Mouse (Mus musculus): Measurements from ENCODE around the gene Prrt2. TPM values are rescaled to one million over a fixed set of nuclear protein-coding genes. Genes with fewer than 3 reads are reported as not detected.

Gene Prrt2
- polyA plus RNA-seq (2015; fragmentation: Nextera tagmentation; extraction: Ambion mirVana): 4.5 TPM in 2 replicates

GRCm38 (mm10) chr7:127020901-127021562, at the start of gene Prrt2, which contains the start of gene Gm42742:
Gene Prrt2, minus strand, starts transcription at chr7:127021211.
Gene Gm42742, minus strand, starts transcription at chr7:127021097.
- ATAC-seq (ENCODE audit: low read depth): peak; percentile 31
- peaks cover 22% of the 10 kb centered on the region for H3K36me3 ChIP-seq (ENCODE audit: control insufficient read depth, insufficient read depth, low read length)
- H3K27me3 ChIP-seq (ENCODE audit: control insufficient read depth, insufficient read depth, low read depth, low read length): no peaks in the 10 kb centered on the region
- H3K9me3 ChIP-seq (ENCODE audit: control insufficient read depth, low read length): no peaks in the 10 kb centered on the region
- peaks cover 63% of the 10 kb centered on the region for H3K4me1 ChIP-seq (replicated peaks; ENCODE audit: control insufficient read depth, insufficient read depth, low read length)
- peak within 1 kb of the TSS; percentile 85 for H3K4me2 ChIP-seq (ENCODE audit: low read depth, low read length)
- WGBS: 1% methylated on average over 34 of the region's 37 CpGs
- peak within 1 kb of the TSS; percentile 56 for H3K4me3 ChIP-seq (ENCODE audit: low read length)
- H3K9ac ChIP-seq (ENCODE audit: low read length): peak within 1 kb of the TSS; percentile 70
- peak within 1 kb of the TSS; percentile 34 for H3K27ac ChIP-seq (ENCODE audit: low read length)

GRCm38 (mm10) chr7:127066317-127066716, 45.3 kb upstream of the Prrt2 start:
- no peak overlapping the region for H3K4me2 ChIP-seq (ENCODE audit: low read depth, low read length)
- WGBS: 69% methylated on average over 4 of the region's 4 CpGs
- no peaks in the 10 kb centered on the region for H3K4me1 ChIP-seq (replicated peaks; ENCODE audit: control insufficient read depth, insufficient read depth, low read length)
- no peak for ATAC-seq (ENCODE audit: low read depth)
- H3K4me3 ChIP-seq (ENCODE audit: low read length): no peak overlapping the region
- no peaks in the 10 kb centered on the region for H3K9me3 ChIP-seq (ENCODE audit: control insufficient read depth, low read length)
- no peaks in the 10 kb centered on the region for H3K27me3 ChIP-seq (ENCODE audit: control insufficient read depth, insufficient read depth, low read depth, low read length)
- no peak overlapping the region for H3K27ac ChIP-seq (ENCODE audit: low read length)
- H3K36me3 ChIP-seq (ENCODE audit: control insufficient read depth, insufficient read depth, low read length): no peaks in the 10 kb centered on the region
- no peak overlapping the region for H3K9ac ChIP-seq (ENCODE audit: low read length)

GRCm38 (mm10) chr7:127065538-127065937, 44.5 kb upstream of the Prrt2 start:
- no peak for ATAC-seq (ENCODE audit: low read depth)
- no peaks in the 10 kb centered on the region for H3K4me1 ChIP-seq (replicated peaks; ENCODE audit: control insufficient read depth, insufficient read depth, low read length)
- no peak overlapping the region for H3K4me3 ChIP-seq (ENCODE audit: low read length)
- no peaks in the 10 kb centered on the region for H3K27me3 ChIP-seq (ENCODE audit: control insufficient read depth, insufficient read depth, low read depth, low read length)
- no peak overlapping the region for H3K4me2 ChIP-seq (ENCODE audit: low read depth, low read length)
- WGBS: 77% methylated on average over 6 of the region's 6 CpGs
- no peaks in the 10 kb centered on the region for H3K9me3 ChIP-seq (ENCODE audit: control insufficient read depth, low read length)
- H3K36me3 ChIP-seq (ENCODE audit: control insufficient read depth, insufficient read depth, low read length): no peaks in the 10 kb centered on the region
- H3K27ac ChIP-seq (ENCODE audit: low read length): no peak overlapping the region
- no peak overlapping the region for H3K9ac ChIP-seq (ENCODE audit: low read length)

- Histone ChIP-seq H3K27me3 (ENCODE audit: control insufficient read depth, insufficient read depth, low read depth, low read length) (peaks cover 3% of the 10 kb centered on the region; the same call in 1 of the 2 replicates), H3K9ac (ENCODE audit: low read length) (no peak overlapping the region), H3K4me2 (ENCODE audit: low read depth, low read length) (no peak overlapping the region), H3K9me3 (ENCODE audit: control insufficient read depth, low read length) (no peaks in the 10 kb centered on the region), H3K4me3 (ENCODE audit: low read length) (no peak overlapping the region), H3K27ac (ENCODE audit: low read length) (no peak overlapping the region), H3K36me3 (ENCODE audit: control insufficient read depth, insufficient read depth, low read length) (no peaks in the 10 kb centered on the region), H3K4me1 (replicated peaks; ENCODE audit: control insufficient read depth, insufficient read depth, low read length) (no peaks in the 10 kb centered on the region)
- 42% methylated on average over 5 of the region's 5 CpGs for WGBS
- ATAC-seq (ENCODE audit: low read depth): no peak
Observed at GRCm38 (mm10) chr7:127055026-127055585, 34.1 kb upstream of the Prrt2 start.

- Histone ChIP-seq H3K4me1 (replicated peaks; ENCODE audit: control insufficient read depth, insufficient read depth, low read length) (peaks cover 6% of the 10 kb centered on the region), H3K4me2 (ENCODE audit: low read depth, low read length) (peak within 1 kb of the TSS; percentile 70), H3K9me3 (ENCODE audit: control insufficient read depth, low read length) (no peaks in the 10 kb centered on the region; the same call in 1 of the 2 replicates), H3K9ac (ENCODE audit: low read length) (peak within 1 kb of the TSS; percentile 93), H3K27ac (ENCODE audit: low read length) (peak within 1 kb of the TSS; percentile 80), H3K4me3 (ENCODE audit: low read length) (peak within 1 kb of the TSS; percentile 95), H3K27me3 (ENCODE audit: control insufficient read depth, insufficient read depth, low read depth, low read length) (no peaks in the 10 kb centered on the region), H3K36me3 (ENCODE audit: control insufficient read depth, insufficient read depth, low read length) (peaks cover 11% of the 10 kb centered on the region)
- under 1% methylated on average over 53 of the region's 53 CpGs for WGBS
- ATAC-seq (ENCODE audit: low read depth): peak; percentile 95
Observed at GRCm38 (mm10) chr7:127041851-127042672, 21.1 kb upstream of the Prrt2 start, which contains the start of gene Kif22. Gene Kif22, minus strand, starts transcription at chr7:127042471.

GRCm38 (mm10) chr7:127031244-127031643, 10.2 kb upstream of the Prrt2 start:
- Histone ChIP-seq H3K4me2 (ENCODE audit: low read depth, low read length) (no peak overlapping the region), H3K4me3 (ENCODE audit: low read length) (no peak overlapping the region), H3K27me3 (ENCODE audit: control insufficient read depth, insufficient read depth, low read depth, low read length) (no peaks in the 10 kb centered on the region), H3K27ac (ENCODE audit: low read length) (no peak overlapping the region), H3K36me3 (ENCODE audit: control insufficient read depth, insufficient read depth, low read length) (peaks cover 55% of the 10 kb centered on the region), H3K9ac (ENCODE audit: low read length) (no peak overlapping the region), H3K9me3 (ENCODE audit: control insufficient read depth, low read length) (no peaks in the 10 kb centered on the region), H3K4me1 (replicated peaks; ENCODE audit: control insufficient read depth, insufficient read depth, low read length) (peaks cover 8% of the 10 kb centered on the region)
- 48% methylated on average over 1 of the region's 1 CpGs for WGBS
- ATAC-seq (ENCODE audit: low read depth): no peak

GRCm38 (mm10) chr7:127030172-127030571, 9.2 kb upstream of the Prrt2 start:
- H3K36me3 ChIP-seq (ENCODE audit: control insufficient read depth, insufficient read depth, low read length): peaks cover 50% of the 10 kb centered on the region
- H3K27ac ChIP-seq (ENCODE audit: low read length): no peak overlapping the region
- no peak overlapping the region for H3K4me3 ChIP-seq (ENCODE audit: low read length)
- H3K4me1 ChIP-seq (replicated peaks; ENCODE audit: control insufficient read depth, insufficient read depth, low read length): peaks cover 8% of the 10 kb centered on the region
- ATAC-seq (ENCODE audit: low read depth): no peak
- 95% methylated on average over 1 of the region's 1 CpGs for WGBS
- H3K9ac ChIP-seq (ENCODE audit: low read length): no peak overlapping the region
- H3K9me3 ChIP-seq (ENCODE audit: control insufficient read depth, low read length): no peaks in the 10 kb centered on the region
- no peak overlapping the region for H3K4me2 ChIP-seq (ENCODE audit: low read depth, low read length)
- H3K27me3 ChIP-seq (ENCODE audit: control insufficient read depth, insufficient read depth, low read depth, low read length): no peaks in the 10 kb centered on the region

GRCm38 (mm10) chr7:127027885-127028284, 6.9 kb upstream of the Prrt2 start:
- Histone ChIP-seq H3K36me3 (ENCODE audit: control insufficient read depth, insufficient read depth, low read length) (peaks cover 45% of the 10 kb centered on the region), H3K9me3 (ENCODE audit: control insufficient read depth, low read length) (no peaks in the 10 kb centered on the region), H3K4me3 (ENCODE audit: low read length) (peak overlapping the region; percentile 94), H3K27me3 (ENCODE audit: control insufficient read depth, insufficient read depth, low read depth, low read length) (no peaks in the 10 kb centered on the region), H3K4me2 (ENCODE audit: low read depth, low read length) (peak overlapping the region; percentile 77), H3K4me1 (replicated peaks; ENCODE audit: control insufficient read depth, insufficient read depth, low read length) (peaks cover 26% of the 10 kb centered on the region), H3K9ac (ENCODE audit: low read length) (peak overlapping the region; percentile 75), H3K27ac (ENCODE audit: low read length) (peak overlapping the region; percentile 99)
- 53% methylated on average over 8 of the region's 8 CpGs for WGBS
- ATAC-seq (ENCODE audit: low read depth): no peak
